Mouse (Mus musculus) lung, postnatal 0 days (tissue): ENCODE measurements around the gene Fto.

ENCODE experiments used
- CTCF ChIP-seq: IDR thresholded peaks from 2 replicates; pipeline ENCODE4 v1.5.1; 2016; ENCODE audit warnings: antibody characterized with exemption, mild to moderate bottlenecking
- EP300 ChIP-seq: IDR thresholded peaks from 2 replicates; pipeline ENCODE4 v1.6.1; 2016; ENCODE audit warnings: antibody characterized with exemption, mild to moderate bottlenecking, control low read depth

GRCm38 (mm10) chr8:91376785-91377184, 63.5 kb downstream of the Fto start:
- TF ChIP-seq CTCF (no peak), EP300 (no peak)
